Mouse (Mus musculus) MEL-GATA-1-ER (cell line): ENCODE measurements at regions not wholly inside any gene's neighbourhood (a gene's known extent, or its start where the extent isn't known, plus 50 kb on each side); places are given as distances from the start of the nearest gene placed in this dataset.
A peak's percentile ranks its signal among the peaks of the same experiment; 100 is the strongest.

Experiments
- DNase-seq: peaks from one replicate; pipeline ENCODE4 v3.0.0-alpha.2; 2012; ENCODE audit warnings: low read depth; ENCODE audit errors: extremely low read depth

- DNase-seq = peak; percentile 8
Observed at GRCm38 (mm10) chr3:34525730-34526129, 124.5 kb upstream of the Sox2 start.

GRCm38 (mm10) chr3:34522054-34522684 lies 128.0 kb upstream of the Sox2 start:
- DNase-seq = no peak

GRCm38 (mm10) chr3:34521357-34522053 lies 128.7 kb upstream of the Sox2 start:
- no peak for DNase-seq

GRCm38 (mm10) chr3:34512503-34513145 lies 137.6 kb upstream of the Sox2 start:
- DNase-seq = no peak

GRCm38 (mm10) chr3:34510723-34511122 lies 139.5 kb upstream of the Sox2 start:
- DNase-seq = no peak

GRCm38 (mm10) chr3:34509160-34509559 lies 141.0 kb upstream of the Sox2 start:
- no peak for DNase-seq

GRCm38 (mm10) chr3:34504573-34504894 lies 145.7 kb upstream of the Sox2 start:
- DNase-seq = no peak

- no peak for DNase-seq
Observed at GRCm38 (mm10) chr3:34503874-34504572, 146.2 kb upstream of the Sox2 start.

- DNase-seq = no peak
Observed at GRCm38 (mm10) chr3:34496839-34497238, 153.4 kb upstream of the Sox2 start.

GRCm38 (mm10) chr3:34495615-34496014 lies 154.6 kb upstream of the Sox2 start:
- DNase-seq = no peak

- no peak for DNase-seq
Observed at GRCm38 (mm10) chr3:34493921-34494320, 156.3 kb upstream of the Sox2 start.

GRCm38 (mm10) chr3:34489008-34489407 lies 161.2 kb upstream of the Sox2 start:
- no peak for DNase-seq

GRCm38 (mm10) chr3:34486441-34487050 lies 163.7 kb upstream of the Sox2 start:
- no peak for DNase-seq

GRCm38 (mm10) chr3:34485345-34486223 lies 164.6 kb upstream of the Sox2 start:
- no peak for DNase-seq

GRCm38 (mm10) chr3:34483934-34484333 lies 166.3 kb upstream of the Sox2 start:
- DNase-seq = no peak

GRCm38 (mm10) chr3:34481821-34482713 lies 168.1 kb upstream of the Sox2 start:
- no peak for DNase-seq

- DNase-seq = no peak
Observed at GRCm38 (mm10) chr3:34481314-34481713, 168.9 kb upstream of the Sox2 start.

GRCm38 (mm10) chr3:34474126-34474525 lies 176.1 kb upstream of the Sox2 start:
- no peak for DNase-seq

GRCm38 (mm10) chr3:34470721-34471120 lies 179.5 kb upstream of the Sox2 start:
- no peak for DNase-seq

GRCm38 (mm10) chr3:34469946-34470345 lies 180.3 kb upstream of the Sox2 start:
- no peak for DNase-seq
